Mouse (Mus musculus) ES-Bruce4 (cell line): Measurements from ENCODE around the gene BC048403.

Experiments
- CTCF ChIP-seq: IDR thresholded peaks from one replicate; pipeline ENCODE4 v1.8.1; 2011; ENCODE audit warnings: low read depth, low read length
- EP300 ChIP-seq: IDR thresholded peaks from 2 replicates; pipeline ENCODE4 v1.6.1; 2011; ENCODE audit warnings: low read depth, low read length; ENCODE audit not compliant: insufficient read depth
- POLR2A ChIP-seq: IDR thresholded peaks from one replicate; pipeline ENCODE4 v1.8.1; 2011; ENCODE audit warnings: low read length; ENCODE audit not compliant: insufficient read depth

DNA sequence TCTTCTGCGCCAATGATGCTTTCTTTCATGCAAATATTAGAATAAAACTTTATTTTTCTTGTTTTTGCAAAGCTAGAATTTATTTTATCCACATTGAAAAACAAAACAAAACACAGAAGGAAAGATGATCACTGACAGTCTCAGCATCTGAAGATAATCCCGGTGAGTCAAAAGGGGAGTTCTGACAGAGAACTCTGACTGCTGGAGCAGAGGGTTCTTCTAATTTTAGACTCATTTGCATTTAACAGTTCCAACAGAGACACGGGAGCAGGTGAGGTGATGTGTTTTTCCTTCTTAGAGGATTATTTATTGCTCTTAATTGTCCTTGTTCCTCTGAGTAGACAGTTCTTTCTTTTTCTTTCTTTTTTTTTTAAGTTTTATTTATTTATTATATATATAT lies 36.3 kb downstream of the BC048403 start:
- no peak for TF ChIP-seq EP300
- no peak for TF ChIP-seq POLR2A
- TF ChIP-seq CTCF = no peak
